Mouse (Mus musculus) CH12.LX (cell line): ENCODE data around the gene S100a2.

Source experiments
- CHD1 ChIP-seq: IDR thresholded peaks from 2 replicates; pipeline ENCODE4 v1.6.1; 2012; ENCODE audit warnings: low read depth, low read length, improper control_type of control experiment, inconsistent platforms
- CTCF ChIP-seq, 2 experiments: IDR thresholded peaks in 1 of 2; conservative IDR thresholded peaks in 1 of 2; 2 replicates each; pipeline ENCODE4 v1.5.1; 2011 to 2012; ENCODE audit warnings: low read depth in 2 of 2, low read length in 2 of 2, improper control_type of control experiment in 1 of 2, inconsistent platforms in 1 of 2, mild to moderate bottlenecking in 1 of 2, moderate library complexity in 1 of 2
- EP300 ChIP-seq: IDR thresholded peaks from 2 replicates; pipeline ENCODE4 v1.6.1; 2011; ENCODE audit warnings: low read length, improper control_type of control experiment
- ETS1 ChIP-seq: conservative IDR thresholded peaks from 2 replicates; pipeline ENCODE4 v1.6.1; 2012; ENCODE audit warnings: low read depth, mild to moderate bottlenecking, inconsistent platforms, low read length, improper control_type of control experiment, moderate library complexity
- HCFC1 ChIP-seq: IDR thresholded peaks from 2 replicates; pipeline ENCODE4 v1.6.1; 2012; ENCODE audit warnings: low read depth, mild to moderate bottlenecking, inconsistent platforms, low read length, improper control_type of control experiment
- MAX ChIP-seq: IDR thresholded peaks from 2 replicates; pipeline ENCODE4 v1.6.1; 2011; ENCODE audit warnings: low read length, improper control_type of control experiment
- MYC ChIP-seq: IDR thresholded peaks from 2 replicates; pipeline ENCODE4 v1.6.1; 2011; ENCODE audit warnings: low read depth, mild to moderate bottlenecking, improper control_type of control experiment, low read length
- POLR2A ChIP-seq: IDR thresholded peaks from 2 replicates; pipeline ENCODE4 v1.6.1; 2011; ENCODE audit warnings: low read depth, mild to moderate bottlenecking, improper control_type of control experiment, low read length
- TBP ChIP-seq: conservative IDR thresholded peaks from 2 replicates; pipeline ENCODE4 v1.6.1; 2011; ENCODE audit warnings: low read depth, low read length, improper control_type of control experiment
- TCF12 ChIP-seq: IDR thresholded peaks from 2 replicates; pipeline ENCODE4 v1.6.1; 2014; ENCODE audit warnings: low read depth, mild to moderate bottlenecking, inconsistent platforms, low read length, improper control_type of control experiment
- UBTF ChIP-seq: IDR thresholded peaks from 2 replicates; pipeline ENCODE4 v1.6.1; 2012; ENCODE audit warnings: low read depth, mild to moderate bottlenecking, inconsistent platforms, low read length, improper control_type of control experiment, moderate library complexity

- no peak for TF ChIP-seq HCFC1
- TF ChIP-seq POLR2A, result no peak
- TF ChIP-seq TCF12, result no peak
- no peak for TF ChIP-seq CTCF (conservative IDR thresholded peaks at IDR 0.05 in 1 of 2, IDR thresholded peaks at IDR 0.05 in 1 of 2; ENCODE audit: low read depth in 2 of 2, low read length in 2 of 2)
- no peak for TF ChIP-seq EP300
- no peak for TF ChIP-seq MYC
- TF ChIP-seq ETS1, result no peak
- TF ChIP-seq CHD1, result no peak
- no peak for TF ChIP-seq MAX
- no peak for TF ChIP-seq UBTF
- TF ChIP-seq TBP, result no peak
These were observed 37.3 kb downstream of the S100a2 start for GRCm38 (mm10) chr3:90627366-90627765.
